In genomic region chr12:84220951-84221891, GRCm38 (mm10) we compare ENCODE assay signal across 21 mouse cellular contexts. TPM values are rescaled to one million over a fixed set of nuclear protein-coding genes. Genes with fewer than 3 reads are reported as not detected.
DNase-seq lines count a peak whose midpoint lies in the region; ATAC-seq and TF ChIP-seq lines count a peak whose summit lies in the region.
"Had no signal": no experiment of that assay in that cellular context is flagged by ENCODE, and none has a peak within 500 bp of the region (broad histone marks: within the 10 kb centered on the region; RNA-seq: fewer than 3 reads in every experiment).

No protein-coding gene starts in this region.

- 0 out of 2 replicates have a peak, but pooled peaks cover 8% of the 10 kb centered on the region for H3K27me3 ChIP-seq in hindbrain, embryonic 14.5 days (ENCODE audit: control insufficient read depth, insufficient read depth, low read length)
- H3K27me3 ChIP-seq in hindbrain, postnatal 0 days (ENCODE audit: insufficient read depth, low read length) = no peaks in the 10 kb centered on the region
- H3K27me3 ChIP-seq in midbrain, embryonic 14.5 days (ENCODE audit: control insufficient read depth, insufficient read depth, low read length) = no peaks in the 10 kb centered on the region
- H3K27me3 ChIP-seq: embryonic facial prominence, embryonic 15.5 days; kidney, embryonic 15.5 days; megakaryocyte, embryonic 14.5 days; midbrain, embryonic 15.5 days; neural tube, embryonic 12.5 days had no signal

- peaks cover 26% of the 10 kb centered on the region for H3K4me1 ChIP-seq in hindbrain, embryonic 14.5 days (replicated peaks; ENCODE audit: control insufficient read depth, insufficient read depth, low read length)
- peaks cover 8% of the 10 kb centered on the region for H3K4me1 ChIP-seq in hindbrain, postnatal 0 days (ENCODE audit: insufficient read depth, low read length)
- H3K4me1 ChIP-seq in midbrain, embryonic 14.5 days (ENCODE audit: control insufficient read depth, insufficient read depth, low read length) = peaks cover 18% of the 10 kb centered on the region

- no peak overlapping the region for H3K9ac ChIP-seq in hindbrain, embryonic 14.5 days
- H3K9ac ChIP-seq in hindbrain, postnatal 0 days (replicated peaks; ENCODE audit: low read length) = no peak overlapping the region
- H3K9ac ChIP-seq in midbrain, embryonic 14.5 days (replicated peaks; ENCODE audit: low read length) = no peak overlapping the region
- H3K9ac ChIP-seq: embryonic facial prominence, embryonic 15.5 days; kidney, embryonic 15.5 days; limb, embryonic 13.5 days; midbrain, embryonic 15.5 days; neural tube, embryonic 12.5 days had no signal

- 76% methylated on average over 14 of the region's 14 CpGs for WGBS in hindbrain, embryonic 14.5 days
- 78% methylated on average over 14 of the region's 14 CpGs for WGBS in hindbrain, postnatal 0 days
- 78% methylated on average over 14 of the region's 14 CpGs for WGBS in midbrain, embryonic 14.5 days

- H3K4me2 ChIP-seq in hindbrain, embryonic 14.5 days (replicated peaks) = no peak overlapping the region
- no peak overlapping the region for H3K4me2 ChIP-seq in hindbrain, postnatal 0 days (ENCODE audit: low read depth, low read length)
- H3K4me2 ChIP-seq in midbrain, embryonic 14.5 days (ENCODE audit: low read length) = no peak overlapping the region

- TF ChIP-seq CTCF in hindbrain, postnatal 0 days (IDR thresholded peaks at IDR 0.05; ENCODE audit: low read depth) = no peak

- H3K36me3 ChIP-seq in hindbrain, embryonic 14.5 days (replicated peaks; ENCODE audit: control insufficient read depth, insufficient read depth) = no peaks in the 10 kb centered on the region
- no peaks in the 10 kb centered on the region for H3K36me3 ChIP-seq in hindbrain, postnatal 0 days (ENCODE audit: insufficient read depth, low read length)
- H3K36me3 ChIP-seq in midbrain, embryonic 14.5 days (ENCODE audit: control insufficient read depth, insufficient read depth, low read length) = no peaks in the 10 kb centered on the region
- H3K36me3 ChIP-seq: embryonic facial prominence, embryonic 15.5 days; kidney, embryonic 15.5 days; limb, embryonic 13.5 days; midbrain, embryonic 15.5 days; neural tube, embryonic 12.5 days had no signal

- ATAC-seq in hindbrain, embryonic 14.5 days (ENCODE audit: low FRiP score) = no peak
- no peak for ATAC-seq in hindbrain, postnatal 0 days
- ATAC-seq in CD4-positive, CD25-positive, alpha-beta regulatory T cell, adult 4 months = peak; percentile 27
- no peak for ATAC-seq in midbrain, embryonic 14.5 days (ENCODE audit: low FRiP score, low TSS enrichment)
- ATAC-seq: intestine, embryonic 16.5 days; midbrain, embryonic 15.5 days had no signal

- H3K27ac ChIP-seq in hindbrain, embryonic 14.5 days = peak overlapping the region; percentile 23; the same call in 1 of the 2 replicates
- H3K27ac ChIP-seq in hindbrain, postnatal 0 days = no peak overlapping the region
- H3K27ac ChIP-seq in midbrain, embryonic 14.5 days (replicated peaks; ENCODE audit: low read depth, low read length) = no peak overlapping the region
- H3K27ac ChIP-seq: kidney, embryonic 15.5 days; limb, embryonic 13.5 days; neural tube, embryonic 12.5 days; stomach, postnatal 0 days had no signal

- no peaks in the 10 kb centered on the region for H3K9me3 ChIP-seq in hindbrain, embryonic 14.5 days (ENCODE audit: control insufficient read depth, low read length)
- H3K9me3 ChIP-seq in hindbrain, postnatal 0 days (ENCODE audit: low read length) = no peaks in the 10 kb centered on the region
- H3K9me3 ChIP-seq in midbrain, embryonic 14.5 days (ENCODE audit: control insufficient read depth, low read length) = no peaks in the 10 kb centered on the region
- H3K9me3 ChIP-seq: embryonic facial prominence, embryonic 15.5 days; heart, embryonic 10.5 days; kidney, embryonic 15.5 days; limb, embryonic 13.5 days; megakaryocyte, embryonic 14.5 days; midbrain, embryonic 15.5 days; neural tube, embryonic 12.5 days had no signal

- no peak overlapping the region for H3K4me3 ChIP-seq in hindbrain, embryonic 14.5 days (replicated peaks; ENCODE audit: low read length)
- no peak overlapping the region for H3K4me3 ChIP-seq in hindbrain, postnatal 0 days (ENCODE audit: low read length)
- H3K4me3 ChIP-seq in midbrain, embryonic 14.5 days (replicated peaks; ENCODE audit: low read depth, low read length) = no peak overlapping the region

- no peak for DNase-seq in hindbrain, embryonic 14.5 days (ENCODE audit: low spot score)
- DNase-seq in hindbrain, postnatal 0 days (ENCODE audit: low spot score) = no peak
- DNase-seq in induced T-regulatory cell, adult 2 months (ENCODE audit: low read depth) = peak; percentile 79
- peak; percentile 42 for DNase-seq in thymus, postnatal 25 days
- no peak for DNase-seq in kidney, adult 8-10 months
- DNase-seq in midbrain, embryonic 14.5 days = no peak
- DNase-seq: adrenal gland, postnatal 25 days; cerebellum, adult 11 months; cerebellum, postnatal 14 days; lung, postnatal 14 days; right cerebral cortex, adult 18-20 months had no signal

RNA-seq across cellular contexts. Expression of gene Elmsan1, which starts 2.5 kb away (rescaled TPM):
- polyA plus RNA-seq in hindbrain, embryonic 14.5 days (2014; fragmentation: Nextera tagmentation; extraction: Ambion mirVana) = 4.4 and 4.8 TPM in 2 replicates
- 9.3 and 11.5 TPM in 2 replicates for total RNA-seq in hindbrain, postnatal 0 days (2014; rRNA removed)
- polyA plus RNA-seq in hindbrain, postnatal 0 days (2015; fragmentation: Nextera tagmentation; extraction: Ambion mirVana) = 2.7 and 3.0 TPM in 2 replicates
- 1 to 10 TPM; 7.3 to 8.2 TPM for polyA plus RNA-seq in CD4-positive, CD25-positive, alpha-beta regulatory T cell, adult 4 months (2017; shearing (Covaris generic))
- 2.7 and 4.3 TPM in 2 replicates for polyA plus RNA-seq in midbrain, embryonic 14.5 days (2014; fragmentation: Nextera tagmentation; extraction: Ambion mirVana)

Comparison
In these comparisons a context has a peak if more than half of its experiments do, and no peak if none do; other contexts are left out.
1. DNase-seq: peak in induced T-regulatory cell, adult 2 months (single experiment) and thymus, postnatal 25 days (single experiment); none in hindbrain, embryonic 14.5 days (single experiment), hindbrain, postnatal 0 days (single experiment), kidney, adult 8-10 months (0 of 2) and midbrain, embryonic 14.5 days (single experiment).